19 mouse cellular contexts compared by ENCODE assay signal in the genomic region with DNA sequence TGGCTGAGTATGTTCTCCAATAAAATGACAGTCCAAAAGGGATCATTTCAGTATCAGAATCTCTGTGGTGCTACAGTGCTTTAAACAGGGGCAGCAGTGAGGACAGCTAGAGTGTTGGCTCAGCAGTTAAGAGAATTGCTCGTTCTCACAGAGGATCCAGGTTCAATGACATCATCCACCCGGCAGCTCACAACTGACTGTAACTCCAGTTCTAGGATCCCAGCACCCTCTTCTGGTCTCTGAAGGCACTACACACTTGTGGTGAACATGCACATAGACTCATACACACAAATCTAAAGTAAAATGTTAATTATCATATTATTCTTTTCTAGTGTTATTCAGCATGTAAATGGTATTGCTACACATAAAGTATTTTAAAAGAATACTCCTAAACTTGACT.
"Had no signal": no experiment of that assay in that cellular context is flagged by ENCODE, and none has a peak within 500 bp of the region (broad histone marks: within the 10 kb centered on the region; RNA-seq: fewer than 3 reads in every experiment).

No protein-coding gene starts in this region.

- H3K9ac ChIP-seq: kidney, embryonic 15.5 days; limb, embryonic 13.5 days; liver, embryonic 13.5 days; lung, embryonic 14.5 days; midbrain, embryonic 12.5 days; midbrain, embryonic 15.5 days had no signal

- H3K36me3 ChIP-seq: kidney, embryonic 15.5 days; limb, embryonic 10.5 days; limb, embryonic 13.5 days; liver, embryonic 13.5 days; midbrain, embryonic 12.5 days; midbrain, embryonic 15.5 days had no signal

- ATAC-seq: lung, postnatal 0 days; midbrain, embryonic 15.5 days had no signal

- H3K27me3 ChIP-seq: kidney, embryonic 15.5 days; limb, embryonic 13.5 days; liver, embryonic 13.5 days; midbrain, embryonic 12.5 days; midbrain, embryonic 15.5 days had no signal

- DNase-seq: kidney, adult 11 months; kidney, adult 8-10 months; kidney, postnatal 10 days; kidney, postnatal 36 days; layer of hippocampus, adult 9-11 months; liver; liver, embryonic 13.5 days; lung, embryonic 14.5 days; right cerebral cortex, adult 18-20 months; right cerebral cortex, postnatal 14 days; right cerebral cortex, postnatal 4 days; thymus, postnatal 25 days had no signal

- H3K27ac ChIP-seq: kidney, embryonic 15.5 days; limb, embryonic 10.5 days; limb, embryonic 13.5 days; liver, embryonic 13.5 days; macrophage; midbrain, embryonic 12.5 days; midbrain, embryonic 15.5 days had no signal

- H3K4me1 ChIP-seq: kidney, embryonic 15.5 days; liver, embryonic 13.5 days; midbrain, embryonic 12.5 days had no signal

- H3K4me2 ChIP-seq: kidney, embryonic 15.5 days; limb, embryonic 13.5 days; liver, embryonic 13.5 days; lung, embryonic 14.5 days; midbrain, embryonic 12.5 days; midbrain, embryonic 15.5 days had no signal

- H3K9me3 ChIP-seq: kidney, embryonic 15.5 days; limb, embryonic 10.5 days; limb, embryonic 13.5 days; midbrain, embryonic 12.5 days; midbrain, embryonic 15.5 days had no signal

- H3K4me3 ChIP-seq: kidney, embryonic 15.5 days; limb, embryonic 10.5 days; limb, embryonic 13.5 days; liver, embryonic 13.5 days; midbrain, embryonic 12.5 days; midbrain, embryonic 15.5 days had no signal
